Mouse (Mus musculus): ENCODE data around the gene Lpar2.

DNA sequence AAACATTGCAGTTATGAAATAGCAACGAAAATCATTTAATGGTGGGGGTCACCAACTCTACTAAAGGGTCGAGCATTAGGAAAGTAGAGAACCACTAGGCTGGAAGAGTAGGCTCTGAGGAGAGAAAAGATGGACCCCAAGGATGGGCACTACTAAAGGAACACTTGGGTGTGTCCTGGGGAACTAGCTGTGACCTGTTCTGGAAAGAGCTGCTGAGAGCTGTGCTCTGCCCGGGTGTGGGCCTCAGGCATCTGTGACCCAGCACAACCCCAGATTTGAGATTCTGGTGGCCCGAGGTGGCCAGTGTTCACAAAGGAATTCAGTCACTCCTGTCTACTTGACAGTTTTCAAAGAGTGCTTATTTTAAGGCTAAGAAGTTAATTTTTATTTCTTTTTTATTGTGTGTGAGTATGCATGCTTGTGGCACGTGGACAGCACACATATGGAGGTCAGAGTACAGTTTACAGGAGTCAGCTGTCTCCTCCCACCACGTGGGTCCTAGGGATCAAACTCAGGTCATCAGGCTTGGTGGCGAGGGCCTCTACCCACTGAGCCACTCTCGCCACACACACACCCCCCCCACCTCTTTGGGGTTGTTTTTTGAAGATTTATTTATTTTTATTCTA is 14.9 kb downstream of the Lpar2 start:
- no peak for TF ChIP-seq CTCF (IDR thresholded peaks at IDR 0.05; ENCODE audit: low read depth)
- TF ChIP-seq EP300 (IDR thresholded peaks at IDR 0.05; ENCODE audit: low read depth): no peak

Data from liver, embryonic 14.5 days (tissue).